Mouse (Mus musculus) embryonic fibroblast, embryonic 13.5 days (primary cell): ENCODE measurements around the gene Iqcg. TPM values are rescaled to one million over a fixed set of nuclear protein-coding genes. Genes with fewer than 3 reads are reported as not detected.
"Not testable (repeated sequence)": the region's sequence is repeated elsewhere in the genome, so short reads cannot be mapped to it uniquely, and the experiment has no call there.

ENCODE experiments used
- H3K27ac ChIP-seq: 2 replicates; pipeline ENCODE4 v1.5.1; 2012; ENCODE audit warnings: low read length, control low read depth, inconsistent platforms; ENCODE audit not compliant: insufficient read depth
- H3K4me1 ChIP-seq: 2 replicates; pipeline ENCODE4 v1.6.1; 2011; ENCODE audit warnings: low read length; ENCODE audit not compliant: control insufficient read depth, insufficient read depth
- H3K4me3 ChIP-seq: 2 replicates; pipeline ENCODE4 v1.5.1; 2011; ENCODE audit warnings: mild to moderate bottlenecking, control low read depth, low read length; ENCODE audit not compliant: insufficient read depth
- CTCF ChIP-seq: IDR thresholded peaks from 2 replicates; pipeline ENCODE4 v1.5.1; 2011; ENCODE audit warnings: mild to moderate bottlenecking, control low read depth, low read length, moderate library complexity, borderline replicate concordance; ENCODE audit not compliant: insufficient read depth
- POLR2A ChIP-seq: IDR thresholded peaks from 2 replicates; pipeline ENCODE4 v1.6.1; 2011; ENCODE audit warnings: low read depth, mild to moderate bottlenecking, control low read depth, low read length, moderate library complexity
- polyA plus RNA-seq: library from polyadenylated mRNA; stranded (reverse); fragments of >200 nt; gene quantifications from 2 replicates; pipeline ENCODE4 v1.2.4, GENCODE M21; 2011; ENCODE audit warnings: low read depth; ENCODE audit not compliant: missing spikeins, insufficient read length

Gene Iqcg
- polyA plus RNA-seq, 1 experiment = 2.1 TPM

GRCm38 (mm10) chr16:33055655-33056054, 363 bp downstream of the Iqcg start:
- TF ChIP-seq POLR2A (no peak), CTCF (no peak)
- H3K4me1 ChIP-seq = peaks cover 9% of the 10 kb centered on the region
- peak overlapping the region; percentile 24 for H3K4me3 ChIP-seq
- H3K27ac ChIP-seq = no peak overlapping the region

GRCm38 (mm10) chr16:33054927-33055326, 1.1 kb downstream of the Iqcg start:
- not testable (repeated sequence) for H3K27ac ChIP-seq, H3K4me3 ChIP-seq, H3K4me1 ChIP-seq

- TF ChIP-seq CTCF (no peak), POLR2A (no peak)
- no peak overlapping the region for H3K4me3 ChIP-seq
- H3K27ac ChIP-seq = no peak overlapping the region
- H3K4me1 ChIP-seq = peaks cover 2% of the 10 kb centered on the region; the same call in 1 of the 2 replicates
Measured at GRCm38 (mm10) chr16:33053141-33053540, 2.9 kb downstream of the Iqcg start.

GRCm38 (mm10) chr16:33049809-33050208, 6.2 kb downstream of the Iqcg start:
- no peaks in the 10 kb centered on the region for H3K4me1 ChIP-seq
- H3K4me3 ChIP-seq = no peak overlapping the region
- TF ChIP-seq POLR2A = no peak
- TF ChIP-seq CTCF = no peak
- H3K27ac ChIP-seq = no peak overlapping the region

- H3K4me3 ChIP-seq = no peak overlapping the region
- TF ChIP-seq CTCF (no peak), POLR2A (no peak)
- no peaks in the 10 kb centered on the region for H3K4me1 ChIP-seq
- no peak overlapping the region for H3K27ac ChIP-seq
Measured at GRCm38 (mm10) chr16:33048686-33049085, 7.3 kb downstream of the Iqcg start.

- Histone ChIP-seq H3K4me3 (no peak overlapping the region), H3K27ac (no peak overlapping the region), H3K4me1 (no peaks in the 10 kb centered on the region)
- TF ChIP-seq POLR2A = no peak
- TF ChIP-seq CTCF = no peak
Measured at GRCm38 (mm10) chr16:33048004-33048403, 8.0 kb downstream of the Iqcg start.

- TF ChIP-seq POLR2A = no peak
- no peak for TF ChIP-seq CTCF
- Histone ChIP-seq H3K4me3 (no peak overlapping the region), H3K4me1 (no peaks in the 10 kb centered on the region), H3K27ac (no peak overlapping the region)
Measured at GRCm38 (mm10) chr16:33043268-33043667, 12.8 kb downstream of the Iqcg start.

- Histone ChIP-seq H3K4me3 (no peak overlapping the region), H3K4me1 (no peaks in the 10 kb centered on the region), H3K27ac (no peak overlapping the region)
- no peak for TF ChIP-seq POLR2A
- TF ChIP-seq CTCF = no peak
Measured at GRCm38 (mm10) chr16:33042682-33043081, 13.3 kb downstream of the Iqcg start.

GRCm38 (mm10) chr16:33036006-33036405, 20.0 kb downstream of the Iqcg start:
- H3K27ac ChIP-seq = no peak overlapping the region
- TF ChIP-seq CTCF (no peak), POLR2A (no peak)
- H3K4me3 ChIP-seq = no peak overlapping the region
- H3K4me1 ChIP-seq = no peaks in the 10 kb centered on the region

- no peak for TF ChIP-seq CTCF
- no peak for TF ChIP-seq POLR2A
- no peak overlapping the region for H3K27ac ChIP-seq
- H3K4me3 ChIP-seq = no peak overlapping the region
- no peaks in the 10 kb centered on the region for H3K4me1 ChIP-seq
Measured at GRCm38 (mm10) chr16:33026357-33026756, 29.7 kb downstream of the Iqcg start.

GRCm38 (mm10) chr16:33024456-33025104, 31.4 kb downstream of the Iqcg start:
- Histone ChIP-seq H3K4me3 (no peak overlapping the region), H3K27ac (no peak overlapping the region), H3K4me1 (no peaks in the 10 kb centered on the region)
- TF ChIP-seq POLR2A (no peak), CTCF (no peak)
